Mouse (Mus musculus) neural tube, embryonic 12.5 days (tissue): ENCODE results near the gene Chrdl2. TPM values are rescaled to one million over a fixed set of nuclear protein-coding genes. Genes with fewer than 3 reads are reported as not detected.
"Not testable (repeated sequence)": the region's sequence is repeated elsewhere in the genome, so short reads cannot be mapped to it uniquely, and the experiment has no call there.

Source experiments
- ATAC-seq: fragments of 200-750 bp; cut with Nextera tagmentation; 2 replicates; pipeline ENCODE4 v1.8.0; 2017; ENCODE audit warnings: low read depth, mild to moderate bottlenecking, moderate TSS enrichment, moderate library complexity; ENCODE audit not compliant: low FRiP score
- H3K27ac ChIP-seq: fragments of 300-500 bp; sonication (generic); 2 replicates; pipeline ENCODE4 v1.5.1; 2016
- H3K27me3 ChIP-seq: fragments of 300-500 bp; sonication (generic); replicated peaks from 2 replicates; pipeline ENCODE4 v1.6.1; 2016; ENCODE audit warnings: mild to moderate bottlenecking
- H3K36me3 ChIP-seq: fragments of 300-500 bp; sonication (generic); 2 replicates; pipeline ENCODE4 v1.6.1; 2016; ENCODE audit warnings: mild to moderate bottlenecking
- H3K4me1 ChIP-seq: fragments of 300-500 bp; sonication (generic); 2 replicates; pipeline ENCODE4 v1.6.1; 2016
- H3K4me2 ChIP-seq: fragments of 300-500 bp; sonication (generic); replicated peaks from 2 replicates; pipeline ENCODE4 v1.6.1; 2016; ENCODE audit warnings: mild to moderate bottlenecking
- H3K4me3 ChIP-seq: fragments of 300-500 bp; sonication (generic); 2 replicates; pipeline ENCODE4 v1.5.1; 2016
- H3K9ac ChIP-seq: fragments of 300-500 bp; sonication (generic); 2 replicates; pipeline ENCODE4 v1.6.1; 2016; ENCODE audit warnings: mild to moderate bottlenecking
- H3K9me3 ChIP-seq: fragments of 300-500 bp; sonication (generic); 2 replicates; pipeline ENCODE4 v1.6.1; 2016; ENCODE audit warnings: mild to moderate bottlenecking
- WGBS: fragments of 180-500 bp; shearing (Covaris S2); methylation state at CpG from one replicate; pipeline ENCODE4 v1.1.7; 2016; 5-methylcytosine and 5-hydroxymethylcytosine counted together
- polyA plus RNA-seq: library from polyadenylated mRNA; unstranded; fragments of >200 nt; fragmentation: Nextera tagmentation; extraction: Ambion mirVana; gene quantifications from 2 replicates; pipeline ENCODE4 v1.2.1, GENCODE M21; 2016

Gene Chrdl2
- polyA plus RNA-seq, 1 experiment from 2014 or later = 0.30 TPM

DNA sequence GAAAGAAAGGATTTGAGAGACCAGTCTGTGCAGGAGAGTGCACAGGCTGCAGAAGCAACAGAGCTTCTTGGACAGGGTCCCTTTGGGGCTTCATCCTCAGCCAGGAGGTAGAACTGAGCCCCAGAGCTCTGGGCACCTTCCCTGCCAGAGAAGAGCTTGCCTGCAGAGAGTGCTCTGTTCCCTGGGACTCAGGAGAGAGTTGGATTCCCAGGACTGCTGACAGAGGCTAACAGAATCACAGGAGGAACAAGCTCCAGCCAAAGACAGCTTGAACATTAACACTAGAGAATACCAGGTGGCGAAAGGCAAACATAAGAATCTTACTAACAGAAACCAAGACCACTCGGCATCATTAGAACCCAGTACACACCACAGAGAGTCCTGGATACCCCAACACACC is 47.0 kb downstream of the Chrdl2 start:
- H3K36me3 ChIP-seq, H3K4me3 ChIP-seq: not testable (repeated sequence)
- WGBS = 91% methylated on average over 2 of the region's 2 CpGs

DNA sequence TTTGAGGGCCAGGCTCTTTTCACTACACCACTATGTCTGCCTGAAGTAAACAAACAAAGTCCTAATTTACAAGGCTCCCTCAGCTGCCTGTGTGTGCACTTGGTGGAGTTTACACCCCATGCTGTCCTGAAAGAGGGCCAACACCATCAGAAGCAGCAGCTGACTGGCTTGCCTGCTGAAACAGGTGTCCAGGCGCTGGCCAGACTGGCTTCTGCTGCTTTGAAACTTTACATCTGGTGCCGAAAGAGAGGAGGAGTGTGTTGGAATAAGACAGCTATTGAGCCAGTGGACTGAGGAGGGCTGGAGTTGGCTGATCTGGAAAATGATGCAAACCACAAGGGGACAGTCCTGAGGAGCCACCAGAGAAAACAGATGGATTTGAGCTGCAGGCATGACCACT is 68.0 kb downstream of the Chrdl2 start:
- no peaks in the 10 kb centered on the region for H3K4me1 ChIP-seq
- no peaks in the 10 kb centered on the region for H3K27me3 ChIP-seq
- ATAC-seq = no peak
- H3K9ac ChIP-seq = no peak overlapping the region
- H3K36me3 ChIP-seq = 0 out of 2 replicates have a peak, but pooled peaks cover 2% of the 10 kb centered on the region
- WGBS = 83% methylated on average over 2 of the region's 2 CpGs
- H3K9me3 ChIP-seq = no peaks in the 10 kb centered on the region
- H3K27ac ChIP-seq = no peak overlapping the region
- H3K4me3 ChIP-seq = no peak overlapping the region
- H3K4me2 ChIP-seq = no peak overlapping the region

More for the DNA sequence above, 47.0 kb downstream of the Chrdl2 start:
- not testable (repeated sequence) for H3K4me1 ChIP-seq, H3K9ac ChIP-seq, ATAC-seq, H3K4me2 ChIP-seq, H3K27me3 ChIP-seq, H3K9me3 ChIP-seq, H3K27ac ChIP-seq

DNA sequence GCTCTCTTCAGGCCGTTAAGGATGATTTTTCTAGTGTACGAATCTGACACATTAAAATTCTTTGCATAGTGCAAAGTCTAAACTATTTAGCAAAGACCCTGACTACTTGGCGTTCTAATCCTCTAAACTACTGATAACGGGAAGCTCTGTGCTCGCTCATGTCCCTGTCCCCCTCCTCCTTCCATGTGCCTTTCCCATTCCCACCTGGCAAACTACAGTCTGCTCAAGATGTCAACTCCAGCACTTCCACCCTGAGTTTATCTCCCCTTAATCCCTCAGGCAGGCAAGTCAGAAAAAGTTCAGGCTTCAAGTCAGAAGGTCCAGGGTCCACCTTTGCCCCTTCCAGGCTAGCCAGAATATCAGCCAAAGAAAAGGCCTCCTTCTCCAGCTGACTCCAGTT is 70.3 kb downstream of the Chrdl2 start:
- no peaks in the 10 kb centered on the region for H3K9me3 ChIP-seq
- H3K27me3 ChIP-seq = no peaks in the 10 kb centered on the region
- H3K36me3 ChIP-seq = peaks cover 10% of the 10 kb centered on the region
- H3K9ac ChIP-seq = no peak overlapping the region
- no peaks in the 10 kb centered on the region for H3K4me1 ChIP-seq
- H3K27ac ChIP-seq = no peak overlapping the region
- ATAC-seq = no peak
- no peak overlapping the region for H3K4me3 ChIP-seq
- 92% methylated on average over 5 of the region's 5 CpGs for WGBS
- H3K4me2 ChIP-seq = no peak overlapping the region

DNA sequence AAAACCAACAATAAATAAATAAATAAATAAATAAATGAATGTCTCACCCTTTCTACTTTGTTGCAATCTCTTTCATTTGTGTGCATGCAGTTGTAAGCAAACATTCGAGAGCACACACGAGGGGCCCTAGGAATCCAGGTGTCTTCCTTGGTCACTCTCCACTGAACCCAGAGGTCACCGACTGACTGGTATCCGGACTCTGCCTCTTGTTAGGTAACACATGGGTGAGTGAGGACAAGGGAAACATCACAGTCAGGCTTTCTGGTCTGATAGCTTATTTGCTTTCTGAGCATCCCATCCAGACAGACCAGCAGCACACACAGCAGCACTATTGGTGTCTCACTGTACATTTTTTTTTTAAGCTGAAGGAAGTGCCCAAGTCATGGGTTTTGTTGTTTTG is 71.1 kb downstream of the Chrdl2 start:
- Histone ChIP-seq H3K36me3 (peaks cover 17% of the 10 kb centered on the region), H3K9me3 (no peaks in the 10 kb centered on the region), H3K4me3 (no peak overlapping the region), H3K9ac (no peak overlapping the region), H3K4me1 (no peaks in the 10 kb centered on the region), H3K27me3 (no peaks in the 10 kb centered on the region), H3K27ac (no peak overlapping the region), H3K4me2 (no peak overlapping the region)
- ATAC-seq = no peak
- WGBS = 90% methylated on average over 4 of the region's 4 CpGs

DNA sequence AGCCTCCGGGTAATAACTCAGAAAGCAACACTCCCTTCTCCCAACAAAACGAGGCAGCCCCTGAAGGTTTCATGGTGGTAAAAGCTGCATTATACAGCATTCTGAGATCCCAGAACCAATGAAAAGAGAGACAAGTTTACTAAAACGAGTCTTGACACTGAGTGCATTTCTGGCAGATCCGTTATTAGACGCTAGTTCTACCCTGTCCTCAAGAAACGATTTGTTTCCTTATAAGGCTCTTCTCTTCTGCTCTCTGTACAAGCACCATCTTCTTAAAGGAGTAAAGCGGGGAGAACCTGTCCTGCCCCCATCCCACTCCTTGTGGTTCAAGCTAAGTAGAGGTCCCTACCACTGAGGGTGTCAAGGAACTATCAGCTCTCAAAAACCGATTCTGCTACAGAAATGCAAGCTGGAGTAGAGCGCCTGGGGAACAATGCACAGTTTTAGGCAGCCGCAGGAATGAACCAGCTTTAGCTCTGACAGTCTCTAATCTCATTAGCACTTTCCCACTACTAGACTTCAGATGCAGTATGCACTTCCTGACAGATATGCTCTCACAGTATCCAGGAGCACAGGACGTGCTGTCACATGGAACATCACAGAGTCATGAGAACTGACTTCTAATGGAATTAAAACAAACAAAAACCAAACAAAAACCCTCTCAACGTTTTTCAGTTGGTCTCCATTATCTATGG is 74.3 kb downstream of the Chrdl2 start:
- Histone ChIP-seq H3K4me1 (no peaks in the 10 kb centered on the region), H3K27me3 (no peaks in the 10 kb centered on the region), H3K27ac (no peak overlapping the region), H3K9ac (no peak overlapping the region), H3K9me3 (no peaks in the 10 kb centered on the region), H3K36me3 (peaks cover 44% of the 10 kb centered on the region), H3K4me3 (no peak overlapping the region), H3K4me2 (no peak overlapping the region)
- WGBS = 78% methylated on average over 12 of the region's 12 CpGs
- ATAC-seq = no peak

DNA sequence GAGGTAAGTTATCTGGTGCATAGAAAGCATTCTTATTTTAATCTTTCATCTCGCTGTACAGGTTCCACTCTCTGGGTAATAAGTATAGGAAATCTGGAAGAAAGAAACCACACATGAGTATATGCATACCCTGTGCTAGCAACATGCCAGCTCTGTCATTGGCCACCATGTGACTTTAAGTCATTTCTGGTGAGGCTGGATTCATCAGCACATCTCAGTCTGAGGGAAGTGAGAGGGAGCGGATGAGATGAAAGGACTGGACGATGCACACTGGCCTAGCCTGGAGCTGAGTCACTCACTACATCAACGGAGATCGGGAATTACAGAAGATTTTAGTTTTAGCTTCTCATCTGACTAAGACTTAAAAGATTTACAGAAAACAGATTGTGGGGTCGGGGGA is 76.9 kb downstream of the Chrdl2 start:
- no peaks in the 10 kb centered on the region for H3K27me3 ChIP-seq
- no peaks in the 10 kb centered on the region for H3K4me1 ChIP-seq
- no peak overlapping the region for H3K4me2 ChIP-seq
- H3K9me3 ChIP-seq = no peaks in the 10 kb centered on the region
- no peak overlapping the region for H3K4me3 ChIP-seq
- WGBS = 94% methylated on average over 6 of the region's 6 CpGs
- H3K36me3 ChIP-seq = peaks cover 67% of the 10 kb centered on the region
- no peak for ATAC-seq
- H3K27ac ChIP-seq = no peak overlapping the region
- no peak overlapping the region for H3K9ac ChIP-seq

DNA sequence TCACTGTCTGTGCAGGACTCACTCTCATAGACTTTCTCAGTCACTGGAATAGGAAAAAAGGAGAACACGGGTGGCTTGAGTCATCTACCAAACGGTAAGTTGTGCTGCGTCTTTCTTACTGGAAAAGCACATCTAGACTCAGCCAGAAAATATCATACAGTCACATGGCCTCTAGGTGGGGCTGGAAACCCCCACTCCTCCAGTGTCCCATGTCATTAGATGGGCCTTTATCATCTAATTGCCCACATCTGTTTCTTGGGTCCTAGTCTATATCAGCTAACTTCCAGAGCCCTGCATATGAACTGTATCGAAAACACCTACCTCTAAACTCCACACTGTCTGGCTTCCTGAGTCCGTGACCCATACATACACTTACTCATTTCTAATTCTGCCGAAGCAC is 77.8 kb downstream of the Chrdl2 start:
- H3K36me3 ChIP-seq = peaks cover 70% of the 10 kb centered on the region
- H3K9me3 ChIP-seq = no peaks in the 10 kb centered on the region
- no peak overlapping the region for H3K27ac ChIP-seq
- no peak overlapping the region for H3K4me2 ChIP-seq
- H3K4me3 ChIP-seq = no peak overlapping the region
- no peaks in the 10 kb centered on the region for H3K27me3 ChIP-seq
- 94% methylated on average over 6 of the region's 6 CpGs for WGBS
- ATAC-seq = no peak
- no peaks in the 10 kb centered on the region for H3K4me1 ChIP-seq
- no peak overlapping the region for H3K9ac ChIP-seq

Other genes with a start within 250 kb of the Chrdl2 start
- not detected in 2 replicates for gene Olfr521, start 242.7 kb upstream of the Chrdl2 start, polyA plus RNA-seq
- gene Neu3, start 177.8 kb upstream of the Chrdl2 start, polyA plus RNA-seq = 1.3 and 2.2 TPM in 2 replicates
- 0.52 and 0.72 TPM in 2 replicates for gene Xrra1, start 147.1 kb upstream of the Chrdl2 start, polyA plus RNA-seq
- gene Spcs2, start 142.7 kb upstream of the Chrdl2 start, polyA plus RNA-seq = 337 and 365 TPM in 2 replicates
- gene Rnf169, start 25.7 kb upstream of the Chrdl2 start, polyA plus RNA-seq = 7.2 TPM in 2 replicates
- gene Pold3, start 115.4 kb downstream of the Chrdl2 start, polyA plus RNA-seq = 58.8 and 60.5 TPM in 2 replicates
- gene Lipt2, start 153.1 kb downstream of the Chrdl2 start, polyA plus RNA-seq = 15.4 and 16.2 TPM in 2 replicates
- gene Kcne3, start 170.3 kb downstream of the Chrdl2 start, polyA plus RNA-seq = 1.4 and 1.6 TPM in 2 replicates
- gene Pgm2l1, start 221.2 kb downstream of the Chrdl2 start, polyA plus RNA-seq = 11.4 and 12.0 TPM in 2 replicates